Mouse (Mus musculus) megakaryocyte, adult 5-6 weeks (primary cell): ENCODE results near the gene Ubac2. TPM values are rescaled to one million over a fixed set of nuclear protein-coding genes. Genes with fewer than 3 reads are reported as not detected.

Source experiments
- ATAC-seq: 2 replicates; pipeline ENCODE4 v1.8.0; 2016; ENCODE audit warnings: mild to moderate bottlenecking, inconsistent platforms; ENCODE audit not compliant: poor library complexity, severe bottlenecking
- total RNA-seq, 2 experiments: library from RNA; stranded (forward) in 1 of 2; stranded (reverse) in 1 of 2; fragments of 153-499, 151-499 nt in 1 of 2; fragments of 221-1000, 200-1000 nt in 1 of 2; gene quantifications; 2 replicates each; pipeline versions ENCODE4 v1.2.3 to v1.2.4; 2015 to 2017

Ubac2 gene
- total RNA-seq, 2 experiments from 2014 or later, result 19.3 to 34.2 TPM

GRCm38 (mm10) chr14:121994846-121995556 is 116.6 kb downstream of the Ubac2 start:
- ATAC-seq, result peak; percentile 79

GRCm38 (mm10) chr14:121995557-121995870 is 117.1 kb downstream of the Ubac2 start:
- ATAC-seq, result peak; percentile 16; the same call in 1 of the 2 replicates

GRCm38 (mm10) chr14:121996786-121997185 is 118.4 kb downstream of the Ubac2 start:
- peak; percentile 52 for ATAC-seq

GRCm38 (mm10) chr14:121999455-121999854 is 121.0 kb downstream of the Ubac2 start:
- ATAC-seq, result no peak

- ATAC-seq, result no peak
These were observed 122.1 kb downstream of the Ubac2 start for GRCm38 (mm10) chr14:122000346-122001105.

GRCm38 (mm10) chr14:122002224-122002623 is 123.8 kb downstream of the Ubac2 start:
- no peak for ATAC-seq

- ATAC-seq, result no peak
These were observed 125.4 kb downstream of the Ubac2 start for GRCm38 (mm10) chr14:122003812-122004211.

GRCm38 (mm10) chr14:122008261-122008660 is 129.8 kb downstream of the Ubac2 start:
- no peak for ATAC-seq

- peak; percentile 77 for ATAC-seq
These were observed 131.1 kb downstream of the Ubac2 start for GRCm38 (mm10) chr14:122009502-122009901.

- no peak for ATAC-seq
These were observed 131.9 kb downstream of the Ubac2 start for GRCm38 (mm10) chr14:122010301-122010700.

GRCm38 (mm10) chr14:122011768-122012167 is 133.3 kb downstream of the Ubac2 start:
- ATAC-seq, result no peak

GRCm38 (mm10) chr14:122012193-122012592 is 133.8 kb downstream of the Ubac2 start:
- no peak for ATAC-seq

- no peak for ATAC-seq
These were observed 134.4 kb downstream of the Ubac2 start for GRCm38 (mm10) chr14:122012814-122013213.

- ATAC-seq, result peak; percentile 78
These were observed 135.1 kb downstream of the Ubac2 start for GRCm38 (mm10) chr14:122013417-122013951.

GRCm38 (mm10) chr14:122017958-122018357 is 139.5 kb downstream of the Ubac2 start:
- ATAC-seq, result no peak

- no peak for ATAC-seq
These were observed 141.0 kb downstream of the Ubac2 start for GRCm38 (mm10) chr14:122019389-122019788.

GRCm38 (mm10) chr14:122020567-122020966 is 142.1 kb downstream of the Ubac2 start:
- no peak for ATAC-seq

- ATAC-seq, result no peak
These were observed 144.6 kb downstream of the Ubac2 start for GRCm38 (mm10) chr14:122023054-122023453.

GRCm38 (mm10) chr14:122023928-122024327 is 145.5 kb downstream of the Ubac2 start:
- ATAC-seq, result no peak

- ATAC-seq, result peak; percentile 78
These were observed 150.7 kb downstream of the Ubac2 start for GRCm38 (mm10) chr14:122028926-122029745.

GRCm38 (mm10) chr14:122029851-122030250 is 151.4 kb downstream of the Ubac2 start:
- ATAC-seq, result no peak
